Mouse (Mus musculus): ENCODE data around the gene U90926. TPM values are rescaled to one million over a fixed set of nuclear protein-coding genes. Genes with fewer than 3 reads are reported as not detected.
A peak's percentile ranks its signal among the peaks of the same experiment; 100 is the strongest.

The U90926 gene
- total RNA-seq, 1 experiment from 2014 or later, result not detected

DNA sequence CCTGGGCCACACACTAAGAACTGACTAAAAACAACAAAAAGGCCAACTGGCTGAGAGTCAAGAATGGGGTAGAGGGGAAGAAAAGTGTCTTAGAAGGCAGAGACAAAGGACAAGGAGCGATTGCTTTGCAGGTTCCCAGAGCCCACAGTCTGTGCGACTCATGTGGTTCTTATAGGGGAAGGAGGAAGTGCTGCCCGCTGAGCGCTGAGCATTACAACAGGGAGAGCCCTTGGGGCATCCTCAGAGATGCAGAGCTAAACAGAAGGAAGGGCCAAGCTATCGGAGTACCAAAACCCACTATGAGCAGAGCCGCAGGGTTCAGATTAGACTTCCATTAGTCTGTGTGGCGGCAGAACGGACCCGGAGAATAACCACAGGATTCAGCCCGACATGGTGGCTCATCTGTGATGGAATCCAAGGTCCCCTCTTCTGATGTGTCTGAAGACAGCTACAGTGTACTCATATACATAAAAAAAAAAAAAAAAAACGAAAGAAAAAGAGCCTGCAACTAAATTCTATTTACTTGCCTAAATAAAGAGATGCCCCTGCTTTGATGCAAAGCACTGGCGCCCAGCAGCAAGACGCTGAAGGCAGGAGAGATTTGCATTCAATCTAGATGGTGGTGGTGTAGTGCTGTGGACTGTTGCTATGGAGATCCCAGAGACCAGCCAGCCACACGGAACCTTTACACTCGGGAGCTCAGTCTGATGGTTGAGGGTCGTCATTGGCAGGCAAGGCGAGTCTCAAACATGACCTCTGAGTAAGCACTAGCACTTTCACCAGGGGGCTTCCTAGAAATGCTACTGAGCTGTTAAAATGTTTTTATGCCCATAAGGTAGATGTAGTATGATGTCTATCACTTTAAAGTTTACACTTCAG lies 3.9 kb upstream of the U90926 start:
- no peak for DNase-seq

DNA sequence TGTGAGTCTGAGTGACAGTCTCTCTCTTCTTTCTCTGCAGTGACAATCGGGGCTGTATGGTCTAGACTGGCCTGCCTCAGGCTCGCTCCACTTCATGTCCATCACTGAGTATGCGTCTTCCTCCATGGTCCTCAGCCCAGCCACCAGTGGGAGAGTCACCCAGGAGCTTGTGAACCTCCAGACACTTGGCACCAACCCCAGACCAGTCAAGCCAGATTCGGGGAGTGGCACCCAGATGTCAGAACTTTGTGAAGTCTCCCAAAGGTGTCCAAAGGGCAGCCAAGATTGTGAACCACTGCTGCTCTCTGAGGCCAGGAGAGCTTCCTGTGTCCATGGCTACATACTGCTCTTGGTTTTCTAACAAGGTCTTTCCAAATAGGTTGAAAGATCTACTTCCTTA lies 3.0 kb downstream of the U90926 start:
- no peak for DNase-seq

DNA sequence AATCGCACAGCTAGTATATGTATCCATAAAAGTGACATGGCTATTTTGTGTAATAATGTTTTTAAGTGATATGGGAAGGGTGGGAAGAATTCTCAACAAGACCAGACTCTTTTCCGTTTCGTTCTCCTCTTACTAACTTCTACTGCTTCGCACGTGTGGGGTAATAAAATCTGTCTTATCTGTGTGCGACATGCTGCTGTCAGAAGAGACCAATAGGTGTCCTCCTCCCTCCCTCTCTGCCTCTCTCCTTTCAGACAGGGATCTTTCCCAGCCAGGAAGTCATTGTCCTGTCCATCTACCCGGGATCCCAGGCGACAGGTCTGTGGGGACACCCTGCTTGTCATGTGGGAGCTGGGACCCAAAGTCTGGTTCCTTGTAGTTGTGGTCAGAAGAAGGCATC lies 5.0 kb downstream of the U90926 start:
- no peak for DNase-seq

DNA sequence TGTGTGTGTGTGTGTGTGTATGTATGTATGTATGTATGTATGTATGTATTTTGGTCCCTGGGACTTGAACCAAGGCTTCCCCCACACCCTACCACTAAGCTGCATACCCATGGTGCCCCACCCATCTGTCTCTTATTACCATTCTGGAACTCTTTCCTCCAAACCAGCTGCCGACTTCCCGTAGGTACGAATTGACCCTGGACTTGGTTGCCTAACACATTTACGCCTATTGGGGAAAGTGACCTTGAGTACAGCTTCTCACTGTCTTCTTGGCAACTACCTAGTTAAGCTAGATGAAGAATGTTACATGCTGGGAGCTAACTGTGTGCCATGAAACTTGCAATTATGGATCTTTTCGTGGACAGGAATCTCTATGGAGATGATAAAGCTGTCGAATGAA lies 9.1 kb downstream of the U90926 start:
- no peak for DNase-seq

DNA sequence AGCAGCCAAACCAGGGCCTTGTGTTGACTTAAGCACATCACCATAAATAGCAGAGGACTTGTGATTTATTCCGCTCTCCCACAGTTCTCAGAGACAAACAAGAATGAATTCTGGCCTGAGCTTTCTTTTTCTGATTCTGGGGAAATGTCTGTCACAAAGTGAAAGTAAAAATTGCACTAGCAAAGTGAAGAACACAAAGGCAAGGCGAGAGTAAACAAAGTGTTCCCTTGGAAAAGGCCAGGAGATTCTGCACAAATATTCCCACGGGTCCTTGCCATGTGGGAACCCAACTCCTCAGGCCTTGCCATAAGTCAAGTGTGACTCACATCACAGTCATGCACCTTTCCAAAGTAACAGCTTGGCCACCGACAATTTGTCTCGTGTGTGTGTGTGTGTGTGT lies 9.5 kb downstream of the U90926 start:
- peak; percentile 7 for DNase-seq

DNA sequence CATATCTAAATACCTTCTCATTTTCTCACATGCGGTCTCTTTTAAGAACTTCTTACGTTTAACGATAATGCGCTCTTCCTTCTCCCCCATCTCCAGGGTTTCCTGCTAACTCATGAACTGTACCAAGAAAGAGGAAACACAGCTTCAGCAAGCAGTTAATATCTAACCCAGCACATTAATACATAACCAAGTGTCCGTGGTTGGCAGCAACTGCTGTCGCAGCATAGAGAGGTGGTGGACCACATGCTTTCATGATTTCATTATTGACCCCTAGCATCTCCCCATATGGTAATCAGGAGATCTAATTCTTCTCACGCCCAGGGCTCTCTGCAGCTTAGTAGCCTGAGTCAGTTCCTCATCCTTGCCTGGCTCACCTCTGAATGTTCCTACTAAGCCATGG lies 10.0 kb downstream of the U90926 start:
- no peak for DNase-seq

DNA sequence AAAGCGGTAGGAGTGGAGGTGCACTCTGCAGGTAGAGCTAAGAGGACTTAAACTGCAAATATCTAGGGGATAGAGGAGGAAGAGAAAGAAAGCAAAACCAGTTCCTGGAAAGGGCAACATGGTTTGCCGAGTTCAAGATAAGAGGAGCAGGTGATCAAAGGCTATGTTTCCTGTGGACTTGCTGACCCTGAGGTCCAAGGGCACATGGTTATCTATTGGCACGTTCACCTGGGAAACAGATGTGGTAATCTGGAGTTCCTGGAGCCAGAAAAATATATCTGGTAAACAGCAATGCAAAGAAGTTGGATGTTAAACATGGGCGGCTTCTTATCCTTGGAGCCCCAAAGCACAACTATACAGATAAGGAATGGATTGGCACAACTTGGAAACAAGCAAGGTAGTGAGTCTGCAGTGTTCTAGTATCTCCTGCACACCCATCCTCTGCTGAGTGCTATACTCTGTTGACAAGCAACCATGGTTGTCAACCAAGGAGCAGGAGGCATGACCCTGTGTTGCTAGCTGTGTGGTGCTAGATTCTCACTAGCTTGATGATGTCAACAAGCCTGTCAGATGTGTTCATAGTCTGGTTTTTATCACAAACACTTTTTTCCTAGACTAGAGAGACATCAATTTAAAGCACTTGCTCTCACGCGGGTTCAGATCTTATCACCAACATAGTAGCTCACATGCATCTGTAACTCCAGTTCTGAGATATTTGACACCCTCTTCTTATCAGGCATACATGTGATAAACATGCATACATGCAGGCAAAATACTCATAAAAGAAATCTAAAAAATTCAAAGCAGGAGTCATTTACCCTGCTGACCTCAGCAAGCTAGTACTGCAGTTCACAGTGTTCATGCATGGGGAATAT lies 10.8 kb downstream of the U90926 start:
- no peak for DNase-seq

DNA sequence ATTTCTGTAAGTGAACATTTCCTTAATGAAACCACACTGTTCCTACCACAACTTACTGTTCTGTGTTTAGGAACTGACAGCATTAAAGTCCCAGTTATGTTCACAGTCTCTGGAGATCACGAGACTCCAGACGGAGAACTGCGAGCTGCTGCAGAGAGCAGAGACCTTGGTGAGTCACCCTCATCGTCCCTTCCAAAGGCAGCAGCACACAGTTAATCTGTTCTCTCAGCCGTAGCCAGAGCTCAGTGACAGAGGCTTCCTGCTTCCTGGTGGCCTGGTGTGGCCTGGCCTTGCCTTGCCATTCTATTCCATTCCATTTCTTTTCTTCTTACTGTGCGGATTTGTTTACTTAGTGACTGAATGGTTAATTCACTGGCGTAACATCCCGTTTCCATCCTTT lies 16.9 kb downstream of the U90926 start:
- peak; percentile 36 for DNase-seq

DNA sequence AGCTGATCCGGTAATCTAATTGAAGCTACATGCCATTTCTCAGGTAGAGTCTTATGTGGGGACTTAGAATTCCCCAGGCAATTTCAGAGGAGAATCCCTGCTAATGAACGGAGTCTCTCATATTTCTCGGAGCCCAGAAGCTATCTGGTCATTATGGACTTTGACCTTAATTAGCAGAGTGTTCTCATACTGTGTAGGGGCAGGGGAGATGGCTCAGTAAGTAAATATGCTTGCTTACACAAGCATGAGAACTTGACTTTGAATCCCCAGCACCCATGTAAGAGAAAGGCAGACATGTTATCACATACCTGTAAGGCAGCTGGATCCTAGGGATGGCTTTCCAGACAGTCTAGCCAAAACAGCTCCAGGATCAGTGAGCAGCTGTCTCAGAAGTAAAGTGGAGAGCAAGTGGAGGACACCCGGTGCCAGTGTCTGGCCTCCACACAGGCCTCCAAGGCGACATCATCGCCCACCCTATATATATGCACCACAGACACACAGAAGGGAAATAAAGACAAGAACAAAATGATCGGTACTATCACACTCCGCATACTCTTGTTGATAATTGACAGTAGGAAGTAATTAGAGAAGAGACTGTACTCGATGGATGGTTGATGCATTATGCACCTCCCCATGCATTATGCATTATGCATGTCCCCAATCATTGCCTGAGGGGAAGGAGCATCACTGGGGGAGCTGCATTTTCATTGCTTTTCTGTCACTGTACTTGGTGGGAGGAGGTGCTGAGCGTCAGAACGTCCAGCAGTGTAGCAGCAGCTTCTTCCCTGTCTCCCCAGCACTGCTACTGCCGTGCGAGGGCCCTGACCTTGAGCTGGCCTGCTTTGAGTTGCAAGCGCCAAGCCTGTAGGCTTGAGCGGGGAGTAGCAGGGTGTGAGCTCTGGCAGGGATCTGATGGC lies 18.1 kb downstream of the U90926 start:
- peak; percentile 54 for DNase-seq

DNA sequence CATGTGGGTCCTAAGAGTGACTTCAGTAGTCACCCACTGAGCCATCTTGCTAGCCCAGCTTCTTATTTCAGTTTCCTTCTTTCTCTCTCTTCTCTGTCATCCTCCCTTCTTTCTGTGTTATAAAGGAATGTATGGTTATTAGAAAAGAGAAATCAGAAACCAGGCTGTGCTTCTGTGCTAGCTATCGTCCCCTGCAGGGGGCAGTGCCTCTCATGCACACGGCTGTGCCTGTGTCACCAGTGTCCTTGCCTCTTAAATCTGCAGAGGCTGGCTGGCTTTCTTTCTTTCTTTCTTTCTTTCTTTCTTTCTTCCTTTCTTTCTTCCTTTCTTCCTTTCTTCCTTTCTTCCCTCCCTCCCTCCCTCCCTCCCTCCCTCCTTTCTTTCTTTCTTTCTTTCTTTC lies 19.5 kb downstream of the U90926 start:
- DNase-seq, result peak; percentile 61

DNA sequence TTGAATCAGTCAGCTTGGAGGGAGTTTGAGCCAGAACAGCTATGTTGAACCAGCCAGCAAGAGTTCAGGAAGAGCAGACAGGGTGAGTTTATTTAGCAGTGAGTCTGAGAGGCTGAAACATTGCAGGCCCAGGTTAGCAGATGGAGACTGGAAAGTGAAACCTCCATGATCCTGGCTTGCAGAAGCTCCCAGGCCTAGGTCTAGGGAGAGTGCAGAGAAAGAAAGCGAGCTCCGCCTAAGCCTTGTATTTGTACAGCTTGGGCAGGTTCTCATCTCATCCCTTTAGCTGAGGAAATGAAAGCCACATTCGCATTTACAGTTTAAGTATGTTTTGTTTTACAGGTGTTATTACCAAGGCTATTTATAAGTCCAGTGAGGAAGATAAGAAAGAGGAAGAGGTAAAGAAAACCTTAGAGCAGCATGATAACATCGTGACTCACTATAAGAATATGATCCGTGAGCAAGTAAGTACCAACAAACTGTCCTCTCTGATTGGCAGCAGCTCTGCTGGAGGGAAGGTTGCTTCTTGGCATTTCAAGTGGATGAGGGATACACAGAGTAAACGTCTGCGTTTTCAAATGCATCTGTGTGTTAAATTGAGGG lies 26.2 kb downstream of the U90926 start:
- no peak for DNase-seq

DNA sequence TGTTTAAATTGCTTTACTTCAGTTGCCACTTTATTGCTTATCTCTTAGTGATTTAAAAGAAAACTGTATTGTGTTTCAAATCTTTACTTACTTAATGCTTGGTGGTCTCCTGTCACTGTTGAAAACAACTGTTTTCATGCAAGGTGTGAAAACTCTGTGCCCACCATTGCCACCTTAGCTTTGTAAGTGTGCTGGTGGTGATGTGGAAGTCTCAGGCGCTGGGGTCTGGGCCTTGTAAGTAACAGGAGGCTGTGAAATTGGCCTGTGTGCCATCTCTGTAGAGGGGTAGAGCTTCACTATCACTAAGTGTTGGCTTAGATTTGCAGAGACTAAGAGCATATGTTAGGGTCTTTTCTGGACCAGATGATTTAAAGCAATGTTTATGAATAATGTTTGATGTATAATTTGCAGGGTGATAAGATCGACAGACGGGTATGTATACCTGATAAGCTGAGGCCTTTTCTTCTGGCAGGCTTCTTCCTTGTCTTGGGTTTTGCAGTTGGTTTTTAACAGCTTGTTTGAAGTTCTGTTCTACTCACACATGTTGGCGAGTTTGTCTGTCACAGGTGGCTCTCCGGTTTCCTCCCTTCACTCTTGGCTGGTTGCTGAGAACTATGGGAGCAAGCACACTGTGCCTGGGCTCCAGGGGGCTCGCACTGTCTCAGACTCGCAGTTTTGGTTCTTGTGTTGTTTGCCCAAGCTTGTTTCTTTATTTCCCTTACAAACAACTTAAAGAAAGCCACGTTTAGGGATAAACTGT lies 32.0 kb downstream of the U90926 start:
- no peak for DNase-seq

DNA sequence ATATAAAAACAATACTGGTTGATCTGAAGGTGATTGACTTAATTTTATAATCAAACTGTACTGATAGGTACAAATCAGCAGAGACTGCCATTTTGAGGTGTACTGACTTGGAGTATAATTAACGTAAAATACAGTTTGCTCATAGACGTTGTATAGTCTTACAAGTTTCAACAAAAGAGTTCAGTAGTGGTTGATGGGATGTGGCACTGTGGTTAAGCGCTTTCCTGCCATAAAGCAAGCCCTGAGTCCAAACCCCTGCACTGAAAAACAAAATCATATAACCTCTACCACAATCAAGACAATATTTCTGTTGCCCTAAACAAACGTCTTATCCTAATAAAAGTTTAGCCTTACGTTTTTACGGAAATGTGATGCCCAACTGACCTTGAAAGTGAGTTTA lies 49.2 kb downstream of the U90926 start:
- no peak for DNase-seq

Other genes starting within 250 kb of the U90926 start
- gene Odaph, start 227.9 kb downstream of the U90926 start, total RNA-seq (2021), result not detected in 2 replicates
- 4.6 and 6.5 TPM in 2 replicates for gene Cdkl2, start 171.5 kb downstream of the U90926 start, total RNA-seq (2021)
- gene G3bp2, start 131.7 kb downstream of the U90926 start, total RNA-seq (2021), result 133 and 158 TPM in 2 replicates
- 82.9 and 84.1 TPM in 2 replicates for gene Uso1, start 77.5 kb downstream of the U90926 start, total RNA-seq (2021)
- gene Ppef2, start 40.9 kb upstream of the U90926 start, total RNA-seq (2021), result 0.18 TPM in 1 of 2 replicates, not detected in the other
- gene Naaa, start 62.8 kb upstream of the U90926 start, total RNA-seq (2021), result 13.8 and 15.8 TPM in 2 replicates
- 30.5 and 36.1 TPM in 2 replicates for gene Sdad1, start 95.1 kb upstream of the U90926 start, total RNA-seq (2021)
- gene Cxcl9, start 112.7 kb upstream of the U90926 start, total RNA-seq (2021), result 0.88 and 0.90 TPM in 2 replicates
- gene Art3, start 116.4 kb upstream of the U90926 start, total RNA-seq (2021), result 50.0 and 51.8 TPM in 2 replicates
- 1.1 and 1.2 TPM in 2 replicates for gene Cxcl10, start 133.5 kb upstream of the U90926 start, total RNA-seq (2021)
- gene Nup54, start 219.8 kb upstream of the U90926 start, total RNA-seq (2021), result 30.1 and 33.5 TPM in 2 replicates